8 mouse cellular contexts compared by ENCODE assay signal in the genomic region with DNA sequence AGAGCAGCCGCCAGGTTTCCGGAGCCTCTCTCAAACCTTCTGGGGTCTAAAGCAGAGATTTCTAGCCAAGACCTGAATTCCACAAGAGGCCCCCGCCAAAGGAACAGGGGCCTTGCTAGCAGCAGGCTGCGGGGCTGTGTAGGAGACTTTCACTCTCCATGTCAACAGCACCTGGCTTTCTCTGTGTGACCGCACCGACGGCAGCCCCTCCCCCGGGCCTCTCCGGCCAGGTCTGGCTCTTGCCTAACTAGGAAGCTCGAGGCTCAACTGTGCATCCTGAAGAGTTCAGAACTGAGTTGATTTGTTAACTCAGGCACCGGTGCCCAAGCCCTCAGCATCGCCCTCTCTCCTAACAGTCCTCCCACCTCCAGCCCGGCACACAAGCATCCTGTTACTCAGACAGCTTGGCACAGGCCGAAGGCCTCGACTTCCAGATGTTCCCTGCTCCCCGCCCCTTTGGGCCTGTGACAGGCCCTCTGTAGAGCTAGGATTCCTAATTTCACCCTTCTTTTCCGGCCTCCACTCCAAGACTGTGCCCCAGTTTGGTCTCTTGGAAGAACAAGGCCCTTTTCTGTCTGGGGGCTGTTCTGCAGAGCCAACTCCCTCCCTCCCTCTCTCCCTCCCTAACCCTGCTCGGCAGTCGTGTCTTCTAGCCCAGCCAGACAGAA.
A peak's percentile ranks its signal among the peaks of the same experiment; 100 is the strongest.
DNase-seq lines count a peak whose midpoint lies in the region; ATAC-seq and TF ChIP-seq lines count a peak whose summit lies in the region.

No protein-coding gene starts in this region.

- no peak for TF ChIP-seq EP300 in stomach, postnatal 0 days (optimal IDR thresholded peaks at IDR 0.05)

- H3K27ac ChIP-seq in forebrain, embryonic 10.5 days: peak overlapping the region; percentile 85
- H3K27ac ChIP-seq in heart, embryonic 11.5 days (ENCODE audit: low read depth, low read length): peak overlapping the region; percentile 74
- peak overlapping the region; percentile 100 for H3K27ac ChIP-seq in limb, embryonic 12.5 days
- peak overlapping the region; percentile 71 for H3K27ac ChIP-seq in midbrain, embryonic 14.5 days (replicated peaks; ENCODE audit: low read depth, low read length)
- H3K27ac ChIP-seq in stomach, postnatal 0 days (replicated peaks): peak overlapping the region; percentile 93

- peak overlapping the region; percentile 37 for H3K4me2 ChIP-seq in heart, embryonic 11.5 days
- peak overlapping the region; percentile 51 for H3K4me2 ChIP-seq in limb, embryonic 12.5 days
- no peak overlapping the region for H3K4me2 ChIP-seq in midbrain, embryonic 14.5 days (ENCODE audit: low read length)
- peak overlapping the region; percentile 42 for H3K4me2 ChIP-seq in stomach, postnatal 0 days (replicated peaks; ENCODE audit: low read depth)

- TF ChIP-seq CTCF in stomach, postnatal 0 days (IDR thresholded peaks at IDR 0.05; ENCODE audit: low read depth): no peak

- no peaks in the 10 kb centered on the region for H3K9me3 ChIP-seq in forebrain, embryonic 10.5 days
- no peaks in the 10 kb centered on the region for H3K9me3 ChIP-seq in heart, embryonic 11.5 days (replicated peaks; ENCODE audit: control insufficient read depth, low read length)
- no peaks in the 10 kb centered on the region for H3K9me3 ChIP-seq in limb, embryonic 12.5 days
- H3K9me3 ChIP-seq in midbrain, embryonic 14.5 days (ENCODE audit: control insufficient read depth, low read length): no peaks in the 10 kb centered on the region
- no peaks in the 10 kb centered on the region for H3K9me3 ChIP-seq in stomach, postnatal 0 days (ENCODE audit: control insufficient read depth, low read length)

- H3K4me3 ChIP-seq in forebrain, embryonic 10.5 days: peak overlapping the region; percentile 24
- H3K4me3 ChIP-seq in heart, embryonic 11.5 days (ENCODE audit: low read depth, low read length): no peak overlapping the region
- H3K4me3 ChIP-seq in limb, embryonic 12.5 days (replicated peaks): peak overlapping the region; percentile 13; the same call in 1 of the 2 replicates
- H3K4me3 ChIP-seq in midbrain, embryonic 14.5 days (replicated peaks; ENCODE audit: low read depth, low read length): no peak overlapping the region
- peak overlapping the region; percentile 12; the same call in 1 of the 2 replicates for H3K4me3 ChIP-seq in stomach, postnatal 0 days (ENCODE audit: low read depth, low read length)

- WGBS in forebrain, embryonic 10.5 days: 15% methylated on average over 19 of the region's 19 CpGs
- WGBS in heart, embryonic 11.5 days (ENCODE audit: insufficient replicate concordance): 16% methylated on average over 19 of the region's 19 CpGs
- 3% methylated on average over 19 of the region's 19 CpGs for WGBS in limb, embryonic 12.5 days
- WGBS in midbrain, embryonic 14.5 days: 20% methylated on average over 19 of the region's 19 CpGs
- 11% methylated on average over 19 of the region's 19 CpGs for WGBS in stomach, postnatal 0 days

- peak; percentile 78 for DNase-seq in layer of hippocampus, adult 11-12 months (ENCODE audit: low spot score)
- no peak for DNase-seq in layer of hippocampus, adult 9-10 months (ENCODE audit: low spot score)
- peak; percentile 58 for DNase-seq in forebrain, embryonic 10.5 days (ENCODE audit: extremely low spot score, low spot score)
- peak; percentile 54 for DNase-seq in kidney, adult 9 months
- DNase-seq in midbrain, embryonic 14.5 days: no peak
- DNase-seq in stomach, postnatal 0 days (ENCODE audit: low spot score): peak; percentile 67

- H3K4me1 ChIP-seq in forebrain, embryonic 10.5 days: peaks cover 37% of the 10 kb centered on the region
- H3K4me1 ChIP-seq in heart, embryonic 11.5 days (ENCODE audit: control insufficient read depth, insufficient read depth, low read length): peaks cover 6% of the 10 kb centered on the region
- H3K4me1 ChIP-seq in limb, embryonic 12.5 days (replicated peaks): peaks cover 67% of the 10 kb centered on the region
- H3K4me1 ChIP-seq in midbrain, embryonic 14.5 days (ENCODE audit: control insufficient read depth, insufficient read depth, low read length): peaks cover 19% of the 10 kb centered on the region
- H3K4me1 ChIP-seq in stomach, postnatal 0 days (replicated peaks; ENCODE audit: control insufficient read depth, insufficient read depth): no peaks in the 10 kb centered on the region

- H3K36me3 ChIP-seq in forebrain, embryonic 10.5 days (replicated peaks): no peaks in the 10 kb centered on the region
- H3K36me3 ChIP-seq in heart, embryonic 11.5 days (ENCODE audit: control insufficient read depth, insufficient read depth, low read length): no peaks in the 10 kb centered on the region
- no peaks in the 10 kb centered on the region for H3K36me3 ChIP-seq in limb, embryonic 12.5 days
- no peaks in the 10 kb centered on the region for H3K36me3 ChIP-seq in midbrain, embryonic 14.5 days (ENCODE audit: control insufficient read depth, insufficient read depth, low read length)
- no peaks in the 10 kb centered on the region for H3K36me3 ChIP-seq in stomach, postnatal 0 days (ENCODE audit: control insufficient read depth, insufficient read depth, low read length)

- peak; percentile 47 for ATAC-seq in heart, embryonic 11.5 days (replicated peaks; ENCODE audit: insufficient number of reproducible peaks, low FRiP score, low TSS enrichment)
- peak; percentile 84 for ATAC-seq in limb, embryonic 12.5 days (ENCODE audit: insufficient number of reproducible peaks, insufficient read depth, low FRiP score, low TSS enrichment, low read depth)
- ATAC-seq in midbrain, embryonic 14.5 days (ENCODE audit: low FRiP score, low TSS enrichment): peak; percentile 48; the same call in 1 of the 2 replicates
- peak; percentile 86 for ATAC-seq in stomach, postnatal 0 days (ENCODE audit: low FRiP score, low TSS enrichment)

- no peaks in the 10 kb centered on the region for H3K27me3 ChIP-seq in forebrain, embryonic 10.5 days (ENCODE audit: poor library complexity, severe bottlenecking)
- H3K27me3 ChIP-seq in heart, embryonic 11.5 days (ENCODE audit: control insufficient read depth, insufficient read depth, low read length): no peaks in the 10 kb centered on the region
- H3K27me3 ChIP-seq in limb, embryonic 12.5 days: no peaks in the 10 kb centered on the region
- no peaks in the 10 kb centered on the region for H3K27me3 ChIP-seq in midbrain, embryonic 14.5 days (ENCODE audit: control insufficient read depth, insufficient read depth, low read length)
- no peaks in the 10 kb centered on the region for H3K27me3 ChIP-seq in stomach, postnatal 0 days (ENCODE audit: control insufficient read depth, insufficient read depth, low read length)

- H3K9ac ChIP-seq in heart, embryonic 11.5 days (ENCODE audit: low read depth, low read length): peak overlapping the region; percentile 52; the same call in 1 of the 2 replicates
- H3K9ac ChIP-seq in limb, embryonic 12.5 days (replicated peaks): peak overlapping the region; percentile 56
- no peak overlapping the region for H3K9ac ChIP-seq in midbrain, embryonic 14.5 days (replicated peaks; ENCODE audit: low read length)
- peak overlapping the region; percentile 38; the same call in 1 of the 2 replicates for H3K9ac ChIP-seq in stomach, postnatal 0 days (ENCODE audit: low read length)

Comparison
In these comparisons a context has a peak if more than half of its experiments do, and no peak if none do; other contexts are left out.
1. DNase-seq: peak in layer of hippocampus, adult 11-12 months (single experiment), forebrain, embryonic 10.5 days (single experiment), kidney, adult 9 months (single experiment) and stomach, postnatal 0 days (single experiment); none in layer of hippocampus, adult 9-10 months (single experiment) and midbrain, embryonic 14.5 days (single experiment).
2. H3K4me3 ChIP-seq: peak in forebrain, embryonic 10.5 days (single experiment), limb, embryonic 12.5 days (single experiment) and stomach, postnatal 0 days (single experiment); none in heart, embryonic 11.5 days (single experiment) and midbrain, embryonic 14.5 days (single experiment).
3. Peak in every context shown above with its lines, with median percentiles within 50 percentile points of each other: H3K27ac ChIP-seq and ATAC-seq.